Mouse (Mus musculus): Measurements from ENCODE around the gene Gen1. TPM values are rescaled to one million over a fixed set of nuclear protein-coding genes. Genes with fewer than 3 reads are reported as not detected.

Gene Gen1
- total RNA-seq, 2 experiments from 2014 or later = 2.5 TPM

DNA sequence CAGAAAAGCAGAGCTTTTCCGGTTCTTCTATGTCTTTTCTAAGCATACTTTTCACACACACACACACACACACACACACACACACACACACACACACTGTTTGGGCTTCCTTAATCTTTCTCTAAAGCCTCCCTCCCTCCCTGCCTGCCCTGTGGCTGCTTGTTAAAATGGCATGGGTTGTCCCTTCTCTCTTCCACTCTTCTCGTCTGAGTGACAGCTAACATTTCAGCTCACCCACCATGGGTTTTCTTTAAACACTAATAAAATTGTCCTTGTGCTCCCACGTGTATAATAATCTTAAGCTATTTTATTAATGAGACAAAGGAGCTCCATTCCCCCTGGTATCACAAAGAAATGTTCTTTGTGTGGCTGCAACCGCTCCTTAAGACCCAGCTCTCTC lies 67.6 kb downstream of the Gen1 start:
- intact Hi-C loops (cut with DNase I; ENCODE audit: low total_unique reads) = loop anchor here (5.0 kb wide), 2 partner anchors 69 to 139 kb away; partner anchors contain the start of genes Gen1 and Smc6
- DNase-seq = no peak

DNA sequence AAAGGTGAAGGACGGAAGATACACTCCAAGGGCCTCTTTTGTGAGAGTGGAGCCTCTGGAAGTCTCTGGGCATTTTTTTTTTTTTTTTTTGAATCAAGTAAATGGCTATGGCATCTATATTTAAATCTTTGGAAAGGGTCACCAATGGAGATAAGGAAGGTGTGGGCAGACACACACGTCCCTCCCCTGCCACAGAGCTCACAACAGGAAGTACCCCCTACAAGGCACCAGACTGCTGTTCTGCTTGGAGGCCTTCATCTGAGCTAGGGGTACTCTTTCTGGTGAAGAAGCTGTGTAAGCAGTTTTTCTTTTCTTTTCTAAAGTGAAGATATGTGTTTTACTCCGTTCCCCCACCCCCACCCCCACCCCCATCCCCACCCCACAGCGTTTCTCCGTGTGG lies 68.8 kb downstream of the Gen1 start:
- intact Hi-C loops (cut with DNase I; ENCODE audit: low total_unique reads) = loop anchor here (5.0 kb wide), 2 partner anchors 70 to 140 kb away; partner anchors contain the start of genes Gen1 and Smc6
- no peak for DNase-seq

DNA sequence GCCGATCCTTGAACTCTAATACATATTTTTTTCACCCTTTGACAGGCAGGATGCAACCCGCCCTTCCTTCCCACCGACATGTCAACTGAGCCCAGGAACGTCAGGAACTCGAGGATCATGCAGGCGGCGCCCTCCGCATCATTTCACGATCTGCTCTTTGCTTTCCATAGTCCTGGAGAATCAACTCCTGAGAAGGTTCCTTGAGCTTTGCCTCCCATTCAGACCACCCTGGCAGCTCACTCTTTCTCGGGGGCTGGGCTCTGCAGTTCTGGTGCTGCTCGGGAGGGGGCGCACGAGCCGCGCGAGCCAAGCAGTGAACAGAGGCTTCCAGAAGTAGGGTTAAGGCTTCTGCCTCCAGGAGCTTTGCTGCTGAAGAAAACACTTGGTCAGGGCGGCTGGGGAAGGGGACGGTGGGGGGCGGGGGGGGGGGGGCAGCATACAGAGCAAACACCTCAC lies 69.4 kb downstream of the Gen1 start:
- peak; percentile 75 for DNase-seq
- intact Hi-C loops (cut with DNase I; ENCODE audit: low total_unique reads) = loop anchor here (5.0 kb wide), 2 partner anchors 71 to 141 kb away; partner anchors contain the start of genes Gen1 and Smc6

DNA sequence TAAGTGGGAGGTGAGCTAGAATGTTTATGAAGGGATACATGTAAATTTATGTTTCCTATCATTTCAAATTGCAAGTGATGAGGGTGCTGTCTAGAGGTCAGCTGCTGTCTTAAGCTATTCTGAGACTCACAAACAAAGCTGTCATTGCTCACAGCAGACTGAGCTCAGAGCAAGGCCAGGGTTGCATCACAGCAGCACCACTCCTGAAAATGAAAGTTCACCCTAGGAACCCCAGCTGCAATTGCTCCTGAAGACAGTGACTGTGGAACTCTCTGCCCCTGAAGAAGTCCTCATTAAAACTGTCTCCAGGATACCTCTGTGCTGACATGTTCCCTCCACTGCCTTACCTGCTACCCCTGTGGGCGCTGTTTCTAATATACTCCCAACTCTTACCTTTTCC lies 70.6 kb downstream of the Gen1 start:
- DNase-seq = no peak
- intact Hi-C loops (cut with DNase I; ENCODE audit: low total_unique reads) = loop anchor here (5.0 kb wide), 2 partner anchors 72 to 142 kb away; partner anchors contain the start of genes Gen1 and Smc6

Small RNAs within 50 kb of the gene (microRNA-seq; reads per million reads assigned to microRNA genes)
- gene Mir7675 = 0 to 0.32 reads per million in 2 experiments

Other genes with a start within 250 kb of the Gen1 start
- 1 to 10 TPM in 1 of 2 experiments, under 1 TPM in 1; 0.82 to 1.0 TPM for gene Kcns3, start 114.7 kb downstream of the Gen1 start, total RNA-seq (2021)
- not detected for gene Msgn1, start 56.8 kb downstream of the Gen1 start, total RNA-seq (2021)
- 10 to 100 TPM; 30.4 to 36.0 TPM for gene Smc6, start 85 bp upstream of the Gen1 start, total RNA-seq (2021)
- gene Vsnl1, start 170.8 kb upstream of the Gen1 start, total RNA-seq (2021) = under 1 TPM in 1 of 2 experiments, not detected in 1; 0.11 TPM
- not detected for gene Rad51ap2, start 190.3 kb upstream of the Gen1 start, total RNA-seq (2021)

Data from gastrocnemius, postnatal 14 days (tissue).